Mouse (Mus musculus): Measurements from ENCODE around the gene Ccdc185.

Ccdc185 gene

GRCm38 (mm10) chr1:182749080-182749479 lies at the start of gene Ccdc185:
Ccdc185 (minus strand) TSS chr1:182749180.
- peak within 1 kb of the TSS; percentile 69 for H3K4me3 ChIP-seq (replicated peaks; ENCODE audit: low read length)
- TF ChIP-seq POU5F1 (IDR thresholded peaks at IDR 0.05; ENCODE audit: borderline replicate concordance, low read length), result no peak
- no peak for TF ChIP-seq NANOG (IDR thresholded peaks at IDR 0.05; ENCODE audit: borderline replicate concordance, low read length)
- no peak for TF ChIP-seq CTCF (conservative IDR thresholded peaks at IDR 0.05; ENCODE audit: low read length)
- H3K27me3 ChIP-seq (ENCODE audit: insufficient read depth, low read length), result peaks cover 54% of the 10 kb centered on the region
- no peaks in the 10 kb centered on the region for H3K9me3 ChIP-seq (ENCODE audit: low read length)
- peaks cover 26% of the 10 kb centered on the region for H3K4me1 ChIP-seq (replicated peaks; ENCODE audit: low read depth, low read length)
- no peaks in the 10 kb centered on the region for H3K36me3 ChIP-seq (ENCODE audit: insufficient read depth, low read length)

GRCm38 (mm10) chr1:182797048-182797447 lies 48.1 kb upstream of the Ccdc185 start:
- peaks cover 6% of the 10 kb centered on the region for H3K4me1 ChIP-seq (replicated peaks; ENCODE audit: low read depth, low read length)
- H3K9me3 ChIP-seq (ENCODE audit: low read length), result no peaks in the 10 kb centered on the region
- H3K27me3 ChIP-seq (ENCODE audit: insufficient read depth, low read length), result peaks cover 21% of the 10 kb centered on the region
- H3K4me3 ChIP-seq (replicated peaks; ENCODE audit: low read length), result no peak overlapping the region
- H3K36me3 ChIP-seq (ENCODE audit: insufficient read depth, low read length), result no peaks in the 10 kb centered on the region
- TF ChIP-seq NANOG (IDR thresholded peaks at IDR 0.05; ENCODE audit: borderline replicate concordance, low read length), result no peak
- no peak for TF ChIP-seq CTCF (conservative IDR thresholded peaks at IDR 0.05; ENCODE audit: low read length)

- no peak overlapping the region for H3K4me3 ChIP-seq (replicated peaks; ENCODE audit: low read length)
- H3K9me3 ChIP-seq (ENCODE audit: low read length), result no peaks in the 10 kb centered on the region
- no peaks in the 10 kb centered on the region for H3K36me3 ChIP-seq (ENCODE audit: insufficient read depth, low read length)
- peaks cover 8% of the 10 kb centered on the region; the same call in 1 of the 2 replicates for H3K27me3 ChIP-seq (ENCODE audit: insufficient read depth, low read length)
- no peak for TF ChIP-seq POU5F1 (IDR thresholded peaks at IDR 0.05; ENCODE audit: borderline replicate concordance, low read length)
- no peak for TF ChIP-seq NANOG (IDR thresholded peaks at IDR 0.05; ENCODE audit: borderline replicate concordance, low read length)
- peaks cover 8% of the 10 kb centered on the region for H3K4me1 ChIP-seq (replicated peaks; ENCODE audit: low read depth, low read length)
These were observed 45.6 kb upstream of the Ccdc185 start for GRCm38 (mm10) chr1:182794628-182795027.

GRCm38 (mm10) chr1:182794221-182794620 lies 45.2 kb upstream of the Ccdc185 start:
- Histone ChIP-seq H3K36me3 (ENCODE audit: insufficient read depth, low read length) (no peaks in the 10 kb centered on the region), H3K4me1 (replicated peaks; ENCODE audit: low read depth, low read length) (peaks cover 8% of the 10 kb centered on the region), H3K4me3 (replicated peaks; ENCODE audit: low read length) (no peak overlapping the region), H3K9me3 (ENCODE audit: low read length) (no peaks in the 10 kb centered on the region), H3K27me3 (ENCODE audit: insufficient read depth, low read length) (peaks cover 8% of the 10 kb centered on the region; the same call in 1 of the 2 replicates)
- no peak for TF ChIP-seq CTCF (conservative IDR thresholded peaks at IDR 0.05; ENCODE audit: low read length)
- no peak for TF ChIP-seq NANOG (IDR thresholded peaks at IDR 0.05; ENCODE audit: borderline replicate concordance, low read length)
- TF ChIP-seq POU5F1 (IDR thresholded peaks at IDR 0.05; ENCODE audit: borderline replicate concordance, low read length), result no peak

GRCm38 (mm10) chr1:182792521-182793071 lies 43.6 kb upstream of the Ccdc185 start:
- Histone ChIP-seq H3K4me1 (replicated peaks; ENCODE audit: low read depth, low read length) (peaks cover 8% of the 10 kb centered on the region), H3K27me3 (ENCODE audit: insufficient read depth, low read length) (peaks cover 8% of the 10 kb centered on the region; the same call in 1 of the 2 replicates), H3K36me3 (ENCODE audit: insufficient read depth, low read length) (no peaks in the 10 kb centered on the region), H3K9me3 (ENCODE audit: low read length) (no peaks in the 10 kb centered on the region), H3K4me3 (replicated peaks; ENCODE audit: low read length) (no peak overlapping the region)
- TF ChIP-seq NANOG (IDR thresholded peaks at IDR 0.05; ENCODE audit: borderline replicate concordance, low read length) (no peak), CTCF (conservative IDR thresholded peaks at IDR 0.05; ENCODE audit: low read length) (peak; percentile 46), POU5F1 (IDR thresholded peaks at IDR 0.05; ENCODE audit: borderline replicate concordance, low read length) (no peak)

- H3K27me3 ChIP-seq (ENCODE audit: insufficient read depth, low read length), result no peaks in the 10 kb centered on the region
- TF ChIP-seq CTCF (conservative IDR thresholded peaks at IDR 0.05; ENCODE audit: low read length) (no peak), POU5F1 (IDR thresholded peaks at IDR 0.05; ENCODE audit: borderline replicate concordance, low read length) (no peak), NANOG (IDR thresholded peaks at IDR 0.05; ENCODE audit: borderline replicate concordance, low read length) (no peak)
- no peaks in the 10 kb centered on the region for H3K9me3 ChIP-seq (ENCODE audit: low read length)
- no peaks in the 10 kb centered on the region for H3K36me3 ChIP-seq (ENCODE audit: insufficient read depth, low read length)
- no peak overlapping the region for H3K4me3 ChIP-seq (replicated peaks; ENCODE audit: low read length)
- peaks cover 8% of the 10 kb centered on the region for H3K4me1 ChIP-seq (replicated peaks; ENCODE audit: low read depth, low read length)
These were observed 39.9 kb upstream of the Ccdc185 start for GRCm38 (mm10) chr1:182788896-182789295.

GRCm38 (mm10) chr1:182787030-182787429 lies 38.0 kb upstream of the Ccdc185 start:
- no peaks in the 10 kb centered on the region for H3K9me3 ChIP-seq (ENCODE audit: low read length)
- no peak overlapping the region for H3K4me3 ChIP-seq (replicated peaks; ENCODE audit: low read length)
- peaks cover 2% of the 10 kb centered on the region for H3K4me1 ChIP-seq (replicated peaks; ENCODE audit: low read depth, low read length)
- H3K27me3 ChIP-seq (ENCODE audit: insufficient read depth, low read length), result peaks cover 7% of the 10 kb centered on the region; the same call in 1 of the 2 replicates
- no peak for TF ChIP-seq NANOG (IDR thresholded peaks at IDR 0.05; ENCODE audit: borderline replicate concordance, low read length)
- peak; percentile 57 for TF ChIP-seq CTCF (conservative IDR thresholded peaks at IDR 0.05; ENCODE audit: low read length)
- no peak for TF ChIP-seq POU5F1 (IDR thresholded peaks at IDR 0.05; ENCODE audit: borderline replicate concordance, low read length)
- H3K36me3 ChIP-seq (ENCODE audit: insufficient read depth, low read length), result no peaks in the 10 kb centered on the region

- no peaks in the 10 kb centered on the region for H3K4me1 ChIP-seq (replicated peaks; ENCODE audit: low read depth, low read length)
- TF ChIP-seq POU5F1 (IDR thresholded peaks at IDR 0.05; ENCODE audit: borderline replicate concordance, low read length), result no peak
- no peak for TF ChIP-seq CTCF (conservative IDR thresholded peaks at IDR 0.05; ENCODE audit: low read length)
- no peak for TF ChIP-seq NANOG (IDR thresholded peaks at IDR 0.05; ENCODE audit: borderline replicate concordance, low read length)
- peaks cover 7% of the 10 kb centered on the region; the same call in 1 of the 2 replicates for H3K27me3 ChIP-seq (ENCODE audit: insufficient read depth, low read length)
- H3K9me3 ChIP-seq (ENCODE audit: low read length), result no peaks in the 10 kb centered on the region
- H3K4me3 ChIP-seq (replicated peaks; ENCODE audit: low read length), result no peak overlapping the region
- no peaks in the 10 kb centered on the region for H3K36me3 ChIP-seq (ENCODE audit: insufficient read depth, low read length)
These were observed 36.5 kb upstream of the Ccdc185 start for GRCm38 (mm10) chr1:182785504-182785903.

GRCm38 (mm10) chr1:182784784-182785183 lies 35.8 kb upstream of the Ccdc185 start:
- no peak for TF ChIP-seq POU5F1 (IDR thresholded peaks at IDR 0.05; ENCODE audit: borderline replicate concordance, low read length)
- TF ChIP-seq NANOG (IDR thresholded peaks at IDR 0.05; ENCODE audit: borderline replicate concordance, low read length), result no peak
- no peak for TF ChIP-seq CTCF (conservative IDR thresholded peaks at IDR 0.05; ENCODE audit: low read length)
- H3K9me3 ChIP-seq (ENCODE audit: low read length), result no peaks in the 10 kb centered on the region
- no peaks in the 10 kb centered on the region for H3K4me1 ChIP-seq (replicated peaks; ENCODE audit: low read depth, low read length)
- peaks cover 7% of the 10 kb centered on the region; the same call in 1 of the 2 replicates for H3K27me3 ChIP-seq (ENCODE audit: insufficient read depth, low read length)
- H3K4me3 ChIP-seq (replicated peaks; ENCODE audit: low read length), result no peak overlapping the region
- no peaks in the 10 kb centered on the region for H3K36me3 ChIP-seq (ENCODE audit: insufficient read depth, low read length)

All from E14TG2a.4 (cell line).